Mouse (Mus musculus) frontal cortex, postnatal 25 days (tissue): ENCODE measurements around the gene Rnf169.
"Not testable (repeated sequence)": the region's sequence is repeated elsewhere in the genome, so short reads cannot be mapped to it uniquely, and the experiment has no call there.

Source experiments
- DNase-seq, 2 experiments: peaks; one replicate each; pipeline ENCODE4 v3.0.0; 2022; ENCODE audit warnings: low spot score in 2 of 2

The Rnf169 gene

DNA sequence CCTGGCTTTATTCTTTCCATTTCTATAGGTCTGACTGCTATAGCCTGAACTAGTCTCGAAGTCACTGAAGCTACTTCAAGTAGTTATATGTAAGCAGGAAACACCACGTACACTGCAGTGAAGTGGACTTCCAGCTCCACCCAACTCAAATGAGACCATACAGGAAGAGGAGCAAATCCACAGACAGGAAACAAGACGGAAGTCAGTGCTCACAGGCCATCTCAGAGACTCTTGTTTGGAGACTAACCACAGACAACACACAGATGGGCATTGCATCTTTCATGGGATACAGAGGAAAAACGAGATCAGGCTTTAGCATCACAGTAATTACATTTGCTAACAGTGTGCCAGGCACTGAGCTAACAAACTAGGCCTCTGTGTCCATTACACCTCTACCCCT lies 33.9 kb downstream of the Rnf169 start:
- no peak for DNase-seq

DNA sequence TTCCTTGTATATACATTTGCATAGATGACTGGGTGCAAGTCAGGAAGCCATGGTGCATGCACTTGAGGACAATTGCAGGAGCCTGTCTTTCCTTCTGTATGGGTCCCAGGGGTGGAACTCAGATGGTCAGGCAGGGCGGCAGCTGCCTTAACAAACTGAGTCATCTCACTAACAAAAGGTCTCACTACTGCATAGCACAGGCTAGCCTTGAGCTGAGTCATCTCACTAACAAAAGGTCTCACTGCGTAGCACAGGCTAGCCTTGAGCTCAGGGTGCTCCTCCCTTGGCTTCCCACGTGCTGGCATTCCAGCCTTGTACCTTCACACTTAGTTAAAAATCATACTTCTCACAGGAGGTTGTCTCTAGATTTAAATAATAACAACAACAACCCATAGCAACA lies 34.3 kb downstream of the Rnf169 start:
- no peak for DNase-seq

DNA sequence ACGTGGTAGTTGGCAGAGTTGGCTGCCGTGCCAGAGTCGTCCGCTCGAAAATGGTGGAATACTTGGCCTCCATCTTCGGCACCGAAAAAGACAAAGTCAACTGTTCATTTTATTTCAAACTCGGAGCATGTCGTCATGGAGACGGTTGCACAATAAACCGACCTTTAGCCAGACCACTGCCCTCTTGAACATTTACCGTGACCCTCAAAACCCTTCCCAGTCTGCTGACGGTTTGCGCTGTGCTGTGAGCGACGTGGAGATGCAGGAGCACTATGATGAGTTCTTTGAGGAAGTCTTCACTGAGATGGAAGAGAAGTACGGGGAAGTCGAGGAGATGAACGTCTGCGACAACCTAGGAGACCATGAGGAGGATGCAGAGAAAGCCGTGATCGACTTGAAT lies 35.2 kb downstream of the Rnf169 start:
- DNase-seq, result not testable (repeated sequence)

DNA sequence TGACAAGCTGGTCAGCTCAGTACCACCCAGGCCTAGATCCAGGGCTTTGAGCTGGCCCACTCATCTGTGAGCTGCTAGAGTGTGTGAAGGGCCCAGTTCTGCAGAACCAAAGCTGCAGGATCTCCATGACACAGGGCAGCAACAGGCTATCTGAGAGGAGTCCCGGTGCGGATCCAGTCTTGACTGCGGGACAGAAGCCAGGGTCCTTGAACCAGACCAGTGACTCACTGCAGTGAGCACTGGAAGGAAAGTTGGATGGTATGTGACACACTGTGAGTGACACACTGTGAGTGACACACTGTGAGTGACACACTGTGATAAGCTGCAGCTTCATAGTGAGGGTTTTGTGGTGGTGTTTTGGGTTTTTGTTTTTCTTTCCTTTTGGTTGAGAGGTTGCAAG lies 35.7 kb downstream of the Rnf169 start:
- DNase-seq, result no peak

DNA sequence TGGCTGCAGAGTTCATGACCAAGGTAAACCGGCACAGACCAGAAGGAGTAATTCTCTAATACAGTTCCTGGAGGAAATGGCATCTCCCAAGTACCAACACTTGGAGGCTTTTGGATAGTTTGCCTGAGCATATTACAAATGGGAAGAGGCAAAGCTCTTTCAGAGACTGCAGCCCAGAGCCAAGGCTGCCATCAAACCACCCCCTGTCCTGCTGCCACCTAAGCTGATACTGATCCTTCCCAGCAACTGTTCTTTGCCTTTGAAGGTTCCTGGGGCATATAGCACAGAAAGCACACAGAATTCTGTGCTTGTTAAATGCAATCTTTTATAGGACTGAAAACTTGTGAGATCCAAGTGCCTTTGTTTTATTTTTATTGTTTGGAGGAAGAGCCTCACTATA lies 39.6 kb downstream of the Rnf169 start:
- no peak for DNase-seq

DNA sequence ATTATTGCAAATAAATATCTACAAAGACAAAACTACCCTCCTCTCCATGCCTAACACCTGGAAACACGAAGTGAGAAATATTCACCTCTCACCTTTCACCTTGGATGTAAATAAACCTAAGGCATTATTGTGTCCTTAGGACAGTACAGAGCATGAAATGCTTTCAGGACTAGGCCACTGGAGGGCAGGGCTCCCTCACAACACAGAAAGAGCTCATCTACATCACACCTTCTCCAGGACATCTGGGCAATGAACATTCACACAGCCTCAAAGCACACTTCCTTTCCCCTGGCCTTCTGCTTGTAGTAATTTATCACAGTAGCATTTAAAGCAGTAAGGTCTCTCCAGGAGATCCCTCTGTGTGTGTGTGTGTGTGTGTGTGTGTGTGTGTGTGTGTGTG lies 44.5 kb downstream of the Rnf169 start:
- no peak for DNase-seq

DNA sequence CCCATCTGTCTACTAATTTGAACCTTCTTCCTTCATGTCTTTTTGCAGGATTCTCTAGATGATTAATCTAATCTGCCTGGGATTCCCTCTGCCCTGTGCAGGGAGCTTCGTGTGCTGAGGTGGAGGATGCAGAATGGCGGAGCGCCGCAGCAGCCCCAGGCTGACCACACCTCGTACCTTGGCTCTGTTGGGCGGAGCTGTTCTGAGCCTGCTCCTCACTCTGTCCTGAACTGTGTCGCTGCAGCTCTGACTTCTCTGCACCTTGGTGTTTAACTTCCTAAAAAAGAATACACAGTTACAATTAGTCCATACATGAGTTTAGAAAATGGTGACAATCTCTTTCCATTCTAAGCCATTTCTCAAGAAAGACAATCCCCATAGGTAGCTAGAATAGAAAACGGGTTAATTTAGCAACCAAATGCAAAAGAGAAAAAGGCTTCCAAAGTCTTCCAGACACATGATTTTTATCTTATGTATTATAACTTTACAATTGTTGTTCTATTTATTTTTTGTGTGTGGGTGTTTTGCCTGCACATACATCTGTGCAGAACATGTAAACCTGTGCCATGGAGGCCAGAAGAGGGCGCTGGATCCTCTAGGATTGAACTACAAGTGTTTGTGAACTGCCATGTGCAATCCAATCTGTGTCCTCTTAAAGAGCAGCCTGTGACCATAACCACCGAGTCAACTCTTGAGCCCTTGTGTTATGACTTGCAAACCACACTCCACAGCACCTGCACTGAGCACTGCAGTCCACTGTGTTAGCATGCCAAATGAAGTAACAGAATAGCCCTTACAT lies 53.1 kb downstream of the Rnf169 start:
- DNase-seq, result peak; percentile 58 to 65

DNA sequence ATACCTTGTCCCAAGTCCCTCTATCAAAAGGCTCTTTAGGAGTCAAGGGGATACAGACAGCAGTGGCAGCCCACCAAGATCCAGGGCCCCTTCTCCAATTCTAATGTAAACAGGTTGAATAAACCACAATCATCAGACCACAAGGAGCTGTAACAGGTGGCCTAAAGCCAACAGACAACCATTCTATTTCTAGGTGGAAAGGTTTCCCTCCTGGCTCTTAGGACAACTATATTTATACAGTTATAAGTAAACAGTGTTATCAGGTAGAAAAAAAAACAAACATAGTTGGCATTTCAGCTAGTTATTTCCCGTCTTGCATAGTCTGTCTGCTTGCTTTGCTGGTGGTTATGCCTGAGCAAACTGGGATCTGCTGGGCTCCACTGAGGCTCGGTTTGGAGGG lies 59.8 kb downstream of the Rnf169 start:
- no peak for DNase-seq

DNA sequence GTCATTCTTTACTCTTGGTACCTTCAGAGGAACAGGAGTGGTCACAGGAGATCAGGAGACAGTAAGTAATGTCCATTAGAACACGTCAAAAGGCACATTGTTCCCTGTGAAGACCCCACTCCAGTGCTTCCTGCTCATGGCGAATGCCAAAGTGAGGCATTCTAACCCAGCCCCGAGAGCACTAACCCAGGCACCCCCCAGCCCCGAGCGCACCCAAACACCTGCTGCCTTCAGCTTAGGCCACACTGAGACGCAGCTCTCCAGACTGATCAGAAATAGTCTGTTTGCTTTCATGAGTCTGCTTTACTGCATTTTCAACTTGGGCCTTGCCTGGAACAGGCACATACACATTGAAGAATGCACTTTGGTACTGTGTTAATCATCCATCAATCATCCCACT lies 60.3 kb downstream of the Rnf169 start:
- DNase-seq, result no peak

DNA sequence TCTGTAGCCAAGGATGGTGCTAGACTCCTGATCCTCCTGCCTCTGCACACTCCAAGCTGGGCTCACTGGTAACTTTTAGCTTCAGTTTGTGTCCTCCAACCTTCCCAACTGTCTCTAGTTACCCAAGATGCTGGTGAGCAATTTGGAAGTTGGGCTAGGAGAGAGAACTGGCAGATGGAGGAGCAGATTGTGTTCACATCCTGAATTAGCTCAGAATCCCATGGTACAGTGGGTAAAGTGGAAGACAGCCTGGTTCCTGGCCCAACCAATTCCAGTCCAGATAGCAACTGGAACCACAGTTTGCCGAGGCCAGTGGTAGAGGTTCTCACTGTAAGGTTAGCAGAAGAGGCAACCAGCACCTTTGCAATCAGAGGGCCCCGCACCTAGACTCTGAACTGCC lies 61.1 kb downstream of the Rnf169 start:
- DNase-seq, result no peak

DNA sequence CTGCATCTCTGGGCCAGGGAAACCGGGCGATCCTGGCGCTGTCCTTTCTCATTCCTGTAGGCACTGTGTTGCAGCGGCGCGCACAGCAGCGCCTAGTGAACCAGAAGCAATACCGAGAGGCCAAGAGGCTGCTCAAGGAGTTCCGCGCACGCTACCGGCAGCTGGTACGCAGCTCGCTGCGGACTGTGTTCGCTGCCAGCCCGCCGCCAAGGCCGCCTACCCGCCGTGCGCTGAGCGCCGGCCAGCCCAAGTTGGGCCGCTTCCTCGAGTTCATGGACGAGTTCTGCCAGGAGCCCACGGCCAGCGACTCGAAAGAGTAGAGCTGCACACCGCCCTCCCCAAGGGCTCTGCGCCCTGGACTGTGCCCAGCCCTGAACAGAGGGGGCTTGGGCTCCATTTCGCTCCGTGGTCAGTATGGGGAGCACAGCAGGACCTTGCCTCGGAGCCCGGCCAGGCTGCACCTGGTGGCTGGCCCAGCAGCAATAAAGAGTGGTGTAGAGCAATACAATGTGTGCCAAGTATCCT lies 62.9 kb downstream of the Rnf169 start:
- peak in 1 of 2 experiments; percentile 21 for DNase-seq

DNA sequence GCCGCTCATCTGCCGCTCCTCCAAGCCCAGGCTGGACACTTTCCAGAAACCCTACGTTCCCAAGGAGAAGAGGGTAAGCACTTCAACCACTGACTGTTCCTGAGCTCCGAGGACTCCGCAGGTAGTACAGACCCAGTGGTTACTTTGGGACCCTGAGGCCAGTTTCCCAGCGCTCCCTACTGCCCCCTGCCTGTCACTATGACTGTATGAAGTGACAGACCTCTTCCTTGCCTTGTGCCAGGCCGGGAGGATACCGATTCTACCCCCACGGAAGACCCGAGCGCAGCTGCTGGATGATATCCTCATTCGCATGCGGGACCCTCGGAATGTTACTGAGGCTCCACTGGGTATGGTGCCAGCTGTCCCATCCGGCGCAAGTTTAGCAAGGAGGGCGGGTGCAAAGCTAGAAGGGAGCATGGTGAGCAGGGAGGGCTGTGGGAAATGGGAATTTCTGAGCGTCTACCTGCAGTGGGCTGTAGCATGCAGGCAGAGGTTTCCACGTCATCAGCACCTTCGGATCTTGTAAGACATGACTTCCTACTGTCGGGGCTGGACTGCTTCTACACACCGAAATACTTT lies 63.4 kb downstream of the Rnf169 start:
- DNase-seq, result no peak

DNA sequence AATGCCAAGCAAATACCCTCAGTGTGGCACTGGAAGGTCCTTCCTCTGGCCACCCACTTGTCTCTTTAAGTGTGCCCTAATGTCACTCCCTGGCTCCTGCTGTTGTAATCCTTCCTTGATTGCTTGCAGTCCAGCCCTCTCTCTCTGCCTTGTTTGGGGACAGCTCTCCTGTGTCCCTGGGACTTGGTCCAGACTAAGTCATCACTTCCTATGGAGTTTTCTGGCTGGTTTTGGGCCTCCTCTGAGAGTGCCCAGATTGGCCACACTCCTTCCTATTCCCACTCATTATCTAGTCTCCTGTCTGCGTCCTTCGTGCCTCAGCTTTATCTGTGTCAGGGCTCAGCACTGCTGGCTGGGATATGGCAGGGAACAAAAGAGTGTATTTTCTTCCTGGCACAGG lies 64.7 kb downstream of the Rnf169 start:
- no peak for DNase-seq

DNA sequence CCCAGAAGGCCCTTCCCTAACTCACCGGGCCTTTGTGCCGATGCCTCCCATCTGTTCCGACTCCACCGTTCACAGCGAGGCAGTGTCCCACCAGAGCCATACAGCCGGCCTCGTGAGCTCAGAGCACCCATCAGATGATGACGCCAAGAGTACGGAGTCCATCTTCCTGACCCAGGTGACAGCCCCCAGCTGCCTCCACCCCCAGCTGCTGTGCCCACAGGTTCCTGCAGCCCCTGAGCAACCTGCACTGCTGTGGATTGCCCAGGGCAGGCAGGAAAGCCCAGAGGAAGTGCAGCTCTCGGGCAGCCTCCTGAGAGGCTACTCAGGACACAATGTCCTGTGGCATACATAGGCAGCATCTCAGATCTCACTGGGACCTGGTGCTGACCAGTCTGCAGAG lies 65.9 kb downstream of the Rnf169 start:
- no peak for DNase-seq

DNA sequence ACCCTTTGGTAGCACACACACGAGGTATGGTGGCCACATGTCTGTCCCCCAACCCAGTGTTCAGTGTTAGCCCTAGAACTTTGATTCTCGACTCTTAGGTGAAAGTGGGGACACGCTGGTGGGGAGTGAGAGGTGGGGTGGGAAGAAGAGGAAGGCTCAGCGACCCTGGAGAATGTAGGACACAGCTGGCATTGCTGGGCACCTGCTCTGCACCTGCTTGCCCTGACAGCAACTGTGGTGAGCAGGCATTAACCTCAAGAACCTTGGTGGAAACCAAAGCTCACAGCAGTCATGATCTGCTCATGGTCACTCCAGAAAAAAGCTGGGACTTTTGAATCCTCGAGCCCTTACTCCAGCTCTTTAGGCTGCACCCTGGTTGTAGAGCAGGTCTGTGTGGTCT lies 69.2 kb downstream of the Rnf169 start:
- DNase-seq, result no peak

DNA sequence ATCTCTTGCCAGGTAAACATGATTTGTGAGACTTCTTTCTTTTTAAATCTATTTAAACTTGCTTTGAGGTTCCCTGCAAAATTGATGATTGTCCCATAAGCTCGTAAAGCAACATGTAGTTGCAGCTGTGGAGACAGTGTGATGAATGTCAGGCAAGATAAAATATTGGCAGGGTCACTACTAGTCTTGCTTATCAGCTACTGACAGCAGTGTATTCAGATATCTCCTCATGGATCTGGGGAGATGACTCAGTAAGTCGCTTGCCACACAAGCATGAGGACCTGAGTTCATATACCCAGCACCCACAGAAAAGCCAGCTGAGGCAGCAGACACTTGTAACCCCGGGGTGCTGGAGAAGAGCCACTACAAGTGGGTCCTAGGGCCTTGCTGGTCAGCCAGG lies 72.8 kb downstream of the Rnf169 start:
- no peak for DNase-seq

DNA sequence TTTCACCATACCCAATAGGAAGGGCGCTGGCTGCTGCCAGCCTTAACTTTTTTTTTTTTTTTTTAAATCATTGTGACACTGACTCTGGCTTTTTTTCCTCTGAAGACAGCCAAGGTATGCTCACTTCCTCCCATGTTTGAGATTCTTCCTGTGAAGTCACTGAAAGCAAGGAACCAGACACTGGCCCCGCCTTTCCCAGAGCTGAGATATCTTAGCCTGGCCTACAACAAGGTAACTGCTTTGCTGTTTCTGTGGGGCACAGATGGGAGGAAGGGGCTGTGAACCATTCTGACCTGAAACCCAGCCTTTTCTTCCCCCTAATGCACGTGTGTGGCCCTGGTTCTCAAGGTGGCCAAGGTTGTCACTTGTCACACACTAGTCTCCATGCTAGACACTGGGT lies 73.9 kb downstream of the Rnf169 start:
- DNase-seq, result no peak

DNA sequence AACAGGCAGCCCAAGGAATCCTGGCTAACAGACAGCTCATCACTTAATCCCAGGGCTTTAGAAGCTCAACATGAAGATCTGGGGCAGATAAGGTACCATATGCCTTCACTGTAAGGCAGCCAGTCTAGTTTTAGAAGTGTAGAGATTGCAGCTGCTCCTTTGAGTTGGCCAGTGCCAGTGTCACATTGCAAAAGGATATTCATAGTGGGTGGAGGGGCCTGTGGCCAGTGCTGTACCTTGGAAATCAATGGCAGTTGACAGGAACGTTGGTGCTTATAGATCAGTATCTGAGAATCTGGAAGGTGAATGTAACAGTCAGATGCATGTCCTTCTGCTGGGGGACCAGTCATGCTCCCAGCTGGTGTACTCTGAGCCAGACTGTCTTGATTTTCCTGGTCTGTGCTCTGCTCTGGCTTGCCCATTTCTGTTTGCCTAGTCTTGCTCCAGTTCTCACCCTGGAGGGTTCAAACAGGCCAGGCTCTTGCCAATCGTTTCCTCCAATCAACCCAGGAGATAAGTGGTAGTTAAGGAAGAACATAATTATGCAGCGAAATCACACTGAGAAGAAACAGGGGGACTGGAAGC lies 75.7 kb downstream of the Rnf169 start:
- no peak for DNase-seq

DNA sequence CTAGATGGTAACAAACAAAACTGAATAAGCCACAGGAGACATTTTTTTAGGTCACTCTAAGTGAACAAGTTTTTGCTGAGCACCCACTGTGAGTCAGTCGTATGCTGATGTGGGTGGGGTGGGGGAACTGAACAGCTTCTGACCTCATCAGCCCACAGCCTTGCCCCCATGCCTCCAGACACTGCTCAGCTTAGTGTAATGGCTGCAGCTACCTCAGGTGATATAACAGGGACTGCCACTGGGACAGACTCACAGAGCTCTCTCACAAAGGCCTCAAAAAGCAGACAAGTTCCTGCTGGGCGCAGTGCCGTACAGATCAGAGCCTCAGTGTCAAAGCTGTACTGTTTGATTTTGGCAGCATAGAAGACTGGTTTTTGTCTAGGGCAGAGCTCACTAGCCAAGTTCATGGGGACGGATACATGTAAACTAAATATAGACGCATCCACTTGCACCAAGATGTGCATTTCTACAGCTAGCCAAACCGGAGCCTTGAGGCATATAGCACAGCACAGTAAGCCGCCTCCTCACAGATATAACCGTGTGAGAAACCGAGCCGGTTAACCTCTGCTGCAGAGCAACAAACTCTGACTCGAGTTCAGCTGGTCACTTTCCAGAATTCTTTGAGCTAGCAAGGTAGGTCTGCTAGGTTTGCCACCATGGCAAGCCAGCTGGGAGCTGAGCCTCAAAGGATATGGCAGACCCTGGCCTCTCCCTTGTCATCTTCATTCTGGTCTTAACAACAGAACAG lies 77.2 kb downstream of the Rnf169 start:
- DNase-seq, result no peak

DNA sequence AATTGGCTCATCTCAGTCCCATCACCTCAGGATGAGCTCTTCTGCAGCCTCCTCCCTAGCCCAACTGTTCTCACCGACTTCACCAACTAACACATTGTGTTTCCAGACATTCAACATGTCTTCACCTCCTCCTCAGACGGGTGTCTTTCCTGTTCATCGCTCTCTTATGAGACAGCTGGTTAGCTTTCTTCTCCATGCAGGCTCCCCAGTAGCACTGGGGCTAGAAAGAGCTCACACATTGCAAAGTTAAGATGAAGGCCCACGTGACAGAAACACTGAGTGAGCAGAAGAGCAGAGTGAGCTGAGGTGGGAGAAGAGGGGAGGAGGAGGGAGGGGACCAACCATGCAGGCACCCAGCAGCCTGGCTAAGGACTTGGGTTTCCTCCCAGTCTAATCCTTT lies 78.0 kb downstream of the Rnf169 start:
- no peak for DNase-seq

DNA sequence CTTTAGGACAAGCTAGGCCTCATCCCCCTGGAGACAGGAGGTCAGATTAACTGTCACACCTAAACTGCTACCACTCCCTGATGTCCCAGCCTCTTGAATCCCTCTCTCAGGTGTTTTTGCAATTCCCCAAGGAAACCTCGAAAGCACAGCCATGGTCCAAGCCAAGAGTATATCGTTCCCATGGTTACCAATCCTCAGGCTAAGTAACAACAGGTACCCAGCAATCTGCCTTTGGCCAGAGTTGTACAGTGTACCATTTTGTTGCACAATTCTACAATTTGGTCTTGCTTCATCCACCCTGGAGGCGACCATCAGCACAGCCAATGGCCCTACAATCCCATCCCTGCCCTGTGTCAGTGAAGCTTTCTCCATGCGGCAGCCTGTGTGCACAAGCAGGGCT lies 83.3 kb downstream of the Rnf169 start:
- DNase-seq, result no peak

DNA sequence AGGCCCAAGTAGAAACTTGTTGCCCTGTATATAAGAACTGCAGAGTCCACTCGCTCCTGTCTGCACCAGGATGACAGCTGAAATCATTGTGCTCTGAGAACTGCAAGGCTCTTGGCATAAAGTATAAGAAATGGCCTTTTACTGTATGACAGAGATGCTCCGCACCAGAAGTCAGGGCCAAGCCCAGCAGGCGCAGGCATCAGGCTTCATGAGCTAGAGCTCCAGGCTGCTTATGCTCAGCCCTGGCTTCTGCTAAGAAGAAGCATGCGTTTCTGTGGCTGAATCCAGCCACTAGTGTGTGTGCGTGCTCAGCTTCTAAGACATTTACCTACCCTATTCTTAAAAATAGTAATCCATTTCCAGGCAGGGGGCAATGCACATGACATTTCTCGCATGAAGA lies 85.8 kb downstream of the Rnf169 start:
- no peak for DNase-seq
